Comparison of ENCODE assay signal across 8 mouse cellular contexts in genomic region chr1:37218386-37218785, GRCm38 (mm10). TPM values are rescaled to one million over a fixed set of nuclear protein-coding genes. Genes with fewer than 3 reads are reported as not detected.
DNase-seq lines count a peak whose midpoint lies in the region; ATAC-seq and TF ChIP-seq lines count a peak whose summit lies in the region.

No protein-coding gene starts in this region.

- H3K4me1 ChIP-seq in forebrain, embryonic 10.5 days = peaks cover 14% of the 10 kb centered on the region
- H3K4me1 ChIP-seq in forebrain, embryonic 13.5 days = peaks cover 20% of the 10 kb centered on the region
- H3K4me1 ChIP-seq in hindbrain, embryonic 12.5 days = peaks cover 19% of the 10 kb centered on the region
- no peaks in the 10 kb centered on the region for H3K4me1 ChIP-seq in lung, embryonic 16.5 days (replicated peaks; ENCODE audit: control insufficient read depth, insufficient read depth, low read length)
- H3K4me1 ChIP-seq in stomach, postnatal 0 days (replicated peaks; ENCODE audit: control insufficient read depth, insufficient read depth) = no peaks in the 10 kb centered on the region

- no peak overlapping the region for H3K9ac ChIP-seq in forebrain, embryonic 13.5 days
- no peak overlapping the region for H3K9ac ChIP-seq in hindbrain, embryonic 12.5 days
- no peak overlapping the region for H3K9ac ChIP-seq in lung, embryonic 16.5 days (ENCODE audit: low read length)
- H3K9ac ChIP-seq in stomach, postnatal 0 days (ENCODE audit: low read length) = no peak overlapping the region

- H3K27me3 ChIP-seq in forebrain, embryonic 10.5 days (ENCODE audit: poor library complexity, severe bottlenecking) = no peaks in the 10 kb centered on the region
- 0 out of 2 replicates have a peak, but pooled peaks cover 8% of the 10 kb centered on the region for H3K27me3 ChIP-seq in forebrain, embryonic 13.5 days
- H3K27me3 ChIP-seq in hindbrain, embryonic 12.5 days = peaks cover 10% of the 10 kb centered on the region
- no peaks in the 10 kb centered on the region for H3K27me3 ChIP-seq in lung, embryonic 16.5 days (ENCODE audit: control insufficient read depth, insufficient read depth, low read depth, low read length)
- H3K27me3 ChIP-seq in stomach, postnatal 0 days (ENCODE audit: control insufficient read depth, insufficient read depth, low read length) = no peaks in the 10 kb centered on the region

- no peak overlapping the region for H3K4me2 ChIP-seq in forebrain, embryonic 13.5 days
- 0 out of 2 replicates have a peak overlapping the region, but pooled peaks have one; percentile 6 for H3K4me2 ChIP-seq in hindbrain, embryonic 12.5 days (replicated peaks)
- H3K4me2 ChIP-seq in lung, embryonic 16.5 days (ENCODE audit: low read depth, low read length) = no peak overlapping the region
- no peak overlapping the region for H3K4me2 ChIP-seq in stomach, postnatal 0 days (replicated peaks; ENCODE audit: low read depth)

- no peak for TF ChIP-seq EP300 in stomach, postnatal 0 days (optimal IDR thresholded peaks at IDR 0.05)

- no peaks in the 10 kb centered on the region for H3K9me3 ChIP-seq in forebrain, embryonic 10.5 days
- no peaks in the 10 kb centered on the region for H3K9me3 ChIP-seq in forebrain, embryonic 13.5 days (replicated peaks)
- H3K9me3 ChIP-seq in hindbrain, embryonic 12.5 days (replicated peaks) = no peaks in the 10 kb centered on the region
- no peaks in the 10 kb centered on the region for H3K9me3 ChIP-seq in lung, embryonic 16.5 days (ENCODE audit: control insufficient read depth, low read length)
- H3K9me3 ChIP-seq in stomach, postnatal 0 days (ENCODE audit: control insufficient read depth, low read length) = no peaks in the 10 kb centered on the region

- H3K36me3 ChIP-seq in forebrain, embryonic 10.5 days (replicated peaks) = no peaks in the 10 kb centered on the region
- H3K36me3 ChIP-seq in forebrain, embryonic 13.5 days (ENCODE audit: poor library complexity, severe bottlenecking) = no peaks in the 10 kb centered on the region
- H3K36me3 ChIP-seq in hindbrain, embryonic 12.5 days = no peaks in the 10 kb centered on the region
- H3K36me3 ChIP-seq in lung, embryonic 16.5 days (ENCODE audit: control insufficient read depth, insufficient read depth, low read length) = no peaks in the 10 kb centered on the region
- H3K36me3 ChIP-seq in stomach, postnatal 0 days (ENCODE audit: control insufficient read depth, insufficient read depth, low read length) = no peaks in the 10 kb centered on the region

- WGBS in forebrain, embryonic 10.5 days = 4% methylated on average over 14 of the region's 14 CpGs
- WGBS in forebrain, embryonic 13.5 days = 5% methylated on average over 14 of the region's 14 CpGs
- WGBS in hindbrain, embryonic 12.5 days = 8% methylated on average over 14 of the region's 14 CpGs
- 8% methylated on average over 14 of the region's 14 CpGs for WGBS in lung, embryonic 16.5 days
- 5% methylated on average over 14 of the region's 14 CpGs for WGBS in stomach, postnatal 0 days

- peak; percentile 61 for DNase-seq in forebrain, embryonic 10.5 days (ENCODE audit: extremely low spot score, low spot score)
- peak; percentile 17 for DNase-seq in 416B (ENCODE audit: low read depth)
- peak; percentile 80 for DNase-seq in embryo, embryonic 10 days (ENCODE audit: low spot score)
- DNase-seq in stomach, postnatal 0 days (ENCODE audit: low spot score) = peak; percentile 77
- no peak for DNase-seq in cerebellum, postnatal 36 days

- H3K4me3 ChIP-seq in forebrain, embryonic 10.5 days = no peak overlapping the region
- no peak overlapping the region for H3K4me3 ChIP-seq in forebrain, embryonic 13.5 days
- H3K4me3 ChIP-seq in hindbrain, embryonic 12.5 days = no peak overlapping the region
- no peak overlapping the region for H3K4me3 ChIP-seq in lung, embryonic 16.5 days (ENCODE audit: low read length)
- H3K4me3 ChIP-seq in stomach, postnatal 0 days (ENCODE audit: low read depth, low read length) = no peak overlapping the region

- no peak for ATAC-seq in forebrain, embryonic 13.5 days
- no peak for ATAC-seq in hindbrain, embryonic 12.5 days (ENCODE audit: low FRiP score)
- peak; percentile 41; the same call in 1 of the 2 replicates for ATAC-seq in lung, embryonic 16.5 days (ENCODE audit: low read depth)
- peak; percentile 56; the same call in 1 of the 2 replicates for ATAC-seq in stomach, postnatal 0 days (ENCODE audit: low FRiP score, low TSS enrichment)

- TF ChIP-seq CTCF in stomach, postnatal 0 days (IDR thresholded peaks at IDR 0.05; ENCODE audit: low read depth) = no peak

- no peak overlapping the region for H3K27ac ChIP-seq in forebrain, embryonic 10.5 days
- H3K27ac ChIP-seq in forebrain, embryonic 13.5 days = no peak overlapping the region
- no peak overlapping the region for H3K27ac ChIP-seq in hindbrain, embryonic 12.5 days
- H3K27ac ChIP-seq in lung, embryonic 16.5 days (ENCODE audit: low read length) = no peak overlapping the region
- H3K27ac ChIP-seq in stomach, postnatal 0 days (replicated peaks) = no peak overlapping the region

RNA-seq across cellular contexts. Expression of gene Cnga3, which starts 4.2 kb away (rescaled TPM):
- polyA plus RNA-seq in forebrain, embryonic 10.5 days (2016; fragmentation: Nextera tagmentation; extraction: Ambion mirVana) = 0.04 TPM in 1 of 2 replicates, not detected in the other
- polyA plus RNA-seq in forebrain, embryonic 13.5 days (2015; fragmentation: Nextera tagmentation; extraction: Ambion mirVana) = 0.06 and 0.09 TPM in 2 replicates
- 0.15 TPM in 1 of 2 replicates, not detected in the other for polyA plus RNA-seq in hindbrain, embryonic 12.5 days (2016; fragmentation: Nextera tagmentation; extraction: Ambion mirVana)
- not detected in 2 replicates for polyA plus RNA-seq in lung, embryonic 16.5 days (2015; fragmentation: Nextera tagmentation; extraction: Ambion mirVana)
- polyA plus RNA-seq in stomach, postnatal 0 days (2015; fragmentation: Nextera tagmentation; extraction: Ambion mirVana) = 0.85 and 1.2 TPM in 2 replicates

Comparison
In these comparisons a context has a peak if more than half of its experiments do, and no peak if none do; other contexts are left out.
1. DNase-seq: peak in forebrain, embryonic 10.5 days (single experiment), 416B (single experiment), embryo, embryonic 10 days (single experiment) and stomach, postnatal 0 days (single experiment); none in cerebellum, postnatal 36 days (0 of 2).
2. ATAC-seq: peak in lung, embryonic 16.5 days (single experiment) and stomach, postnatal 0 days (single experiment); none in forebrain, embryonic 13.5 days (single experiment) and hindbrain, embryonic 12.5 days (single experiment).